ENCODE assay signal across 10 mouse cellular contexts in genomic region chr13:41002001-41002400, GRCm38 (mm10). TPM values are rescaled to one million over a fixed set of nuclear protein-coding genes. Genes with fewer than 3 reads are reported as not detected.
A peak's percentile ranks its signal among the peaks of the same experiment; 100 is the strongest.
DNase-seq lines count a peak whose midpoint lies in the region; ATAC-seq and TF ChIP-seq lines count a peak whose summit lies in the region.
"Had no signal": no experiment of that assay in that cellular context is flagged by ENCODE, and none has a peak within 500 bp of the region (broad histone marks: within the 10 kb centered on the region; RNA-seq: fewer than 3 reads in every experiment).

No protein-coding gene starts in this region.

- no peaks in the 10 kb centered on the region for H3K27me3 ChIP-seq in heart, postnatal 0 days (ENCODE audit: control insufficient read depth, insufficient read depth, low read length)
- no peaks in the 10 kb centered on the region for H3K27me3 ChIP-seq in embryonic facial prominence, embryonic 10.5 days (replicated peaks; ENCODE audit: low read depth, poor library complexity, severe bottlenecking)
- H3K27me3 ChIP-seq in intestine, embryonic 16.5 days (replicated peaks; ENCODE audit: control insufficient read depth, insufficient read depth, low read length): no peaks in the 10 kb centered on the region
- H3K27me3 ChIP-seq in midbrain, postnatal 0 days (ENCODE audit: insufficient read depth, low read length): no peaks in the 10 kb centered on the region
- no peaks in the 10 kb centered on the region for H3K27me3 ChIP-seq in kidney, adult 2 months (replicated peaks; ENCODE audit: control insufficient read depth, insufficient read depth, low read length)

- H3K4me1 ChIP-seq in heart, postnatal 0 days (ENCODE audit: control insufficient read depth, insufficient read depth): peaks cover 13% of the 10 kb centered on the region
- peaks cover 16% of the 10 kb centered on the region for H3K4me1 ChIP-seq in embryonic facial prominence, embryonic 10.5 days
- peaks cover 8% of the 10 kb centered on the region for H3K4me1 ChIP-seq in intestine, embryonic 16.5 days (ENCODE audit: control insufficient read depth, insufficient read depth, low read length)
- peaks cover 9% of the 10 kb centered on the region; the same call in 1 of the 2 replicates for H3K4me1 ChIP-seq in midbrain, postnatal 0 days (ENCODE audit: insufficient read depth, low read length)
- peaks cover 4% of the 10 kb centered on the region; the same call in 1 of the 2 replicates for H3K4me1 ChIP-seq in kidney, adult 2 months (ENCODE audit: control insufficient read depth, insufficient read depth, low read length)

- ATAC-seq in heart, postnatal 0 days (ENCODE audit: insufficient read depth, low read depth): no peak
- ATAC-seq in intestine, embryonic 16.5 days: no peak
- ATAC-seq in midbrain, postnatal 0 days (ENCODE audit: low FRiP score): no peak

- H3K4me2 ChIP-seq in heart, postnatal 0 days (ENCODE audit: low read depth, low read length): peak overlapping the region; percentile 90
- peak overlapping the region; percentile 59 for H3K4me2 ChIP-seq in intestine, embryonic 16.5 days (ENCODE audit: low read depth, low read length)
- peak overlapping the region; percentile 88 for H3K4me2 ChIP-seq in midbrain, postnatal 0 days (ENCODE audit: low read depth, low read length, poor library complexity, severe bottlenecking)

- 77% methylated on average over 5 of the region's 5 CpGs for WGBS in heart, postnatal 0 days
- 89% methylated on average over 5 of the region's 5 CpGs for WGBS in embryonic facial prominence, embryonic 10.5 days
- WGBS in intestine, embryonic 16.5 days: 79% methylated on average over 5 of the region's 5 CpGs
- 87% methylated on average over 5 of the region's 5 CpGs for WGBS in midbrain, postnatal 0 days
- WGBS in kidney, adult 2 months: 83% methylated on average over 5 of the region's 5 CpGs

- TF ChIP-seq CTCF in heart, postnatal 0 days (IDR thresholded peaks at IDR 0.05; ENCODE audit: low read depth): no peak
- TF ChIP-seq CTCF in midbrain, postnatal 0 days (IDR thresholded peaks at IDR 0.05): no peak
- no peak for TF ChIP-seq CTCF in kidney, adult 2 months (conservative IDR thresholded peaks at IDR 0.05; ENCODE audit: insufficient read depth, insufficient read length, low read depth, low read length)

- intact Hi-C loops in heart, postnatal 10 days (cut with DNase I): loop anchor here (5.0 kb wide), 2 partner anchors 160 to 220 kb away; no protein-coding TSS in a partner anchor

- no peak overlapping the region for H3K27ac ChIP-seq in heart, postnatal 0 days (ENCODE audit: low read depth)
- H3K27ac ChIP-seq in embryonic facial prominence, embryonic 10.5 days (replicated peaks): no peak overlapping the region
- H3K27ac ChIP-seq in intestine, embryonic 16.5 days (ENCODE audit: low read length): no peak overlapping the region
- no peak overlapping the region for H3K27ac ChIP-seq in midbrain, postnatal 0 days (ENCODE audit: low read depth, low read length)
- H3K27ac ChIP-seq in kidney, adult 2 months (ENCODE audit: insufficient read depth, low read depth, low read length): no peak overlapping the region

- H3K9ac ChIP-seq in heart, postnatal 0 days (replicated peaks; ENCODE audit: low read depth, low read length): no peak overlapping the region; the same call in 1 of the 2 replicates
- no peak overlapping the region for H3K9ac ChIP-seq in intestine, embryonic 16.5 days (ENCODE audit: low read depth, low read length)
- H3K9ac ChIP-seq in midbrain, postnatal 0 days (replicated peaks; ENCODE audit: low read length, poor library complexity, severe bottlenecking): no peak overlapping the region

- no peak for TF ChIP-seq EP300 in heart, postnatal 0 days (IDR thresholded peaks at IDR 0.05; ENCODE audit: low read depth)

- no peaks in the 10 kb centered on the region for H3K9me3 ChIP-seq in heart, postnatal 0 days (replicated peaks; ENCODE audit: control insufficient read depth, low read length)
- H3K9me3 ChIP-seq in embryonic facial prominence, embryonic 10.5 days: no peaks in the 10 kb centered on the region
- no peaks in the 10 kb centered on the region for H3K9me3 ChIP-seq in intestine, embryonic 16.5 days (ENCODE audit: control insufficient read depth, low read length)
- H3K9me3 ChIP-seq in midbrain, postnatal 0 days (ENCODE audit: low read length): no peaks in the 10 kb centered on the region

- no peak for DNase-seq in heart, postnatal 0 days (ENCODE audit: low spot score)
- DNase-seq in heart, postnatal 10 days: no peak
- DNase-seq in embryonic facial prominence, embryonic 10.5 days (ENCODE audit: low spot score): no peak
- DNase-seq in midbrain, postnatal 0 days (ENCODE audit: low spot score): no peak
- no peak for DNase-seq in cerebellum, adult 11-12 months
- DNase-seq in kidney, adult 2 months: no peak
- no peak for DNase-seq in adrenal gland, adult (ENCODE audit: inconsistent age in 2 of 2, low spot score in 1 of 2)
- DNase-seq: embryo, embryonic 11 days; thymus, postnatal 36 days had no signal

- no peak for TF ChIP-seq POLR2A in kidney, adult 2 months (IDR thresholded peaks at IDR 0.05; ENCODE audit: low read depth, low read length)

- peak overlapping the region; percentile 92 for H3K4me3 ChIP-seq in heart, postnatal 0 days (ENCODE audit: low read depth, low read length)
- H3K4me3 ChIP-seq in embryonic facial prominence, embryonic 10.5 days: peak overlapping the region; percentile 93
- 0 out of 2 replicates have a peak overlapping the region, but pooled peaks have one; percentile 26 for H3K4me3 ChIP-seq in intestine, embryonic 16.5 days (ENCODE audit: low read length)
- peak overlapping the region; percentile 96 for H3K4me3 ChIP-seq in midbrain, postnatal 0 days (ENCODE audit: low read depth, low read length)
- no peak overlapping the region for H3K4me3 ChIP-seq in kidney, adult 2 months (ENCODE audit: insufficient read depth, low read depth, low read length)

- H3K36me3 ChIP-seq in heart, postnatal 0 days (replicated peaks; ENCODE audit: control insufficient read depth, insufficient read depth, low read length): peaks cover 31% of the 10 kb centered on the region
- peaks cover 37% of the 10 kb centered on the region for H3K36me3 ChIP-seq in embryonic facial prominence, embryonic 10.5 days (replicated peaks)
- H3K36me3 ChIP-seq in intestine, embryonic 16.5 days (ENCODE audit: control insufficient read depth, insufficient read depth, low read length): 0 out of 2 replicates have a peak, but pooled peaks cover 5% of the 10 kb centered on the region
- H3K36me3 ChIP-seq in midbrain, postnatal 0 days (ENCODE audit: insufficient read depth, low read length): peaks cover 14% of the 10 kb centered on the region
- H3K36me3 ChIP-seq in kidney, adult 2 months (ENCODE audit: control insufficient read depth, insufficient read depth, low read length): no peaks in the 10 kb centered on the region

RNA-seq across cellular contexts. Expression of gene Pak1ip1, which starts 1.2 kb away (rescaled TPM):
- total RNA-seq in heart, postnatal 0 days (2014; rRNA removed; ENCODE audit: low replicate concordance): 38.2 and 43.5 TPM in 2 replicates
- polyA plus RNA-seq in heart, postnatal 0 days (2015; fragmentation: Nextera tagmentation; extraction: Ambion mirVana): 43.1 and 48.0 TPM in 2 replicates
- 10 to 100 TPM; 30.2 to 33.4 TPM for total RNA-seq in heart, postnatal 10 days (2021)
- polyA plus RNA-seq in embryonic facial prominence, embryonic 10.5 days (2016; fragmentation: Nextera tagmentation; extraction: Ambion mirVana): 65.7 and 71.1 TPM in 2 replicates
- polyA plus RNA-seq in intestine, embryonic 16.5 days (2015; fragmentation: Nextera tagmentation; extraction: Ambion mirVana): 82.6 and 87.7 TPM in 2 replicates
- 32.9 and 38.1 TPM in 2 replicates for total RNA-seq in midbrain, postnatal 0 days (2014; rRNA removed)
- polyA plus RNA-seq in midbrain, postnatal 0 days (2015; fragmentation: Nextera tagmentation; extraction: Ambion mirVana): 42.6 and 43.6 TPM in 2 replicates
- polyA plus RNA-seq in kidney, adult 2 months (2012; rRNA removed): 32.0 and 33.9 TPM in 2 replicates

RNA-seq across cellular contexts. Expression of gene Tmem14c, which starts 14.1 kb away (rescaled TPM):
- 116 and 142 TPM in 2 replicates for total RNA-seq in heart, postnatal 0 days (2014; rRNA removed; ENCODE audit: low replicate concordance)
- 282 and 290 TPM in 2 replicates for polyA plus RNA-seq in heart, postnatal 0 days (2015; fragmentation: Nextera tagmentation; extraction: Ambion mirVana)
- 100 to 1,000 TPM; 193 to 203 TPM for total RNA-seq in heart, postnatal 10 days (2021)
- polyA plus RNA-seq in embryonic facial prominence, embryonic 10.5 days (2016; fragmentation: Nextera tagmentation; extraction: Ambion mirVana): 195 and 202 TPM in 2 replicates
- 347 and 351 TPM in 2 replicates for polyA plus RNA-seq in intestine, embryonic 16.5 days (2015; fragmentation: Nextera tagmentation; extraction: Ambion mirVana)
- 34.3 and 54.6 TPM in 2 replicates for total RNA-seq in midbrain, postnatal 0 days (2014; rRNA removed)
- polyA plus RNA-seq in midbrain, postnatal 0 days (2015; fragmentation: Nextera tagmentation; extraction: Ambion mirVana): 112 and 124 TPM in 2 replicates
- 132 and 175 TPM in 2 replicates for polyA plus RNA-seq in kidney, adult 2 months (2012; rRNA removed)
